Mouse (Mus musculus): Measurements from ENCODE around the gene Cpne5. TPM values are rescaled to one million over a fixed set of nuclear protein-coding genes. Genes with fewer than 3 reads are reported as not detected.

Gene Cpne5
- total RNA-seq, 2 experiments from 2014 or later, result not detected

DNA sequence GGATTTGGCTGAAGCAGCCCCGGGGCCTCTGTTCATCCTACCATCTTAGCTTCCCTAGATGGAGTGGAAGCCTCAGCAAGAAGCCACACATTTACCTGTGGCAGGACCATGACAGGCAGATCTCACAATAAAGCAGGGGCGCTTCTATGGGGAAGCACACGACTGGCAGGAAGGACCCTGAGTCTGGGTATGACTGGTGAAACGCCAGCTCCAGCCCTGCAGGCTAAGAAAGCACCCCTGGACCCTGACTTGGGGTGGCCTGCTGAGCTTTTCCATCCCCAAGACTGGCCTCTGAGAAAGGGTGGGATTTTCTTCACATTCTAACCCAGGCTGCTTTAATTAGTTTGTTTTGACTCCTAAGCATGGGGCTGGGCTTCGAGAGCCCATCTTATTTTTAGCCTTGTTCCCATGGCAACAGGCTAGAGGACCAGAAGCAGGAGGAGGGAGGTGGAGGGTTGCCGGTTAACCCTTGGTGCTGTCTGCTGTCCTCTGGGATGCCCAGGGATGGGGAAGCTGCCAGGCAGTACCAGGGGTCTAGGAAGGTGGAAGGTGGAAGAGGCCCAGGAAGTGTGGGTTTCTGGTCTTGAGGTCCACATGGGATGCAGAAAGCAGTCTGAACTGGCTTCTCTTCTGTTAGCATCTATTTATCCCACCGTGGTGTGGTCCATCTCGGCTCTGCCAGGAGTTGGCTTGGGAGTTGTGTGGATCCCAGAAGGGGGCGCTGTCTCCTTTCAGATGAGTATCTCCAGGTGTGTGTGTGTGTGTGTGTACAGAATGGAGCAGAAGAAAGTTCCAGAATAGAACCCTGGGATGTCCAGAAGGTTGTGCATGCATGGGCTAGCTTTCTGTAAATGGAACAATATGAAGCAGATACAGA is 61.3 kb downstream of the Cpne5 start:
- DNase-seq, result peak; percentile 41 to 56
- intact Hi-C loops (cut with DNase I), result loop anchor here (5.0 kb wide), 1 partner anchor 191 kb away; no protein-coding TSS in a partner anchor

DNA sequence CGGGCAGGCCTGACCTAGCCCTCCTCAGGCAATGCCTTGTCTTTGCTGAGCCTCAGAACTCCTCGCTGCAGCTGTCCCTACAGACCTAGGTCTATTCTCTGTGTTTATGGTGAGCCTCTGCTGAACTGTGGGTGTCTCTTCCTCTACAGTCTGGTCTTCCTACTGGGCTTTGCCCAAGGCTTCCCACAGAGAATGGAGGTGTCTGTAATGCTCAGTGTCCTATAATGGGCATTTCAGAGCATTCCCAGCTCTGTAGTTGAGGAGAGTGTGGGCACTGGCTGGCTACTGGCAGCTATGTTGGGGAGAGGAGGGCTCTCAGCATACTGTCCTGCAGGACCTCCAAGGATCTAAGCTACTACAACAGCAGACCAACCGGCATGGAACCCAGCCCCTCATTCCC is 62.3 kb downstream of the Cpne5 start:
- DNase-seq, result no peak
- intact Hi-C loops (cut with DNase I), result loop anchor here (2.0 to 5.0 kb wide), 2 partner anchors 73 to 192 kb away; no protein-coding TSS in a partner anchor

DNA sequence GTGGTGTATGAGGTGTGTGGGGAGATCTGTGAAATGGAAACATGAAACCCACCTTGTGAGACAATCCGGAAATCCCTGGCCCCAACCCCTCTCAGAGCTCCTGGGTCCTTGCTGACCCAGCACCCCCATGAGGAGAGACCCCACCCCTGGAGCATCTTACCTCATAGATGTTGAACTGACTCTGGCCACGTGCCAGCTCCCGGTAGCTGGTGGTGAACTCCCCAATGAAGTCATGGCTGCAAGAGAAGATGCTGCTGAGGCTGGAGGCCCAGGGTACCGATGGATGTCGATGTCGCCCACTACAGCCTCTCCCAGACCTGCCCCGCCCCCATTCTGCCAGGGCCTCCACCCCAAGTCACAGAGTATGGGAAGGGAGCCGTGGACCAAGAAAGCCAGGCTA is 64.8 kb downstream of the Cpne5 start:
- DNase-seq, result no peak
- intact Hi-C loops (cut with DNase I), result no loop called here

DNA sequence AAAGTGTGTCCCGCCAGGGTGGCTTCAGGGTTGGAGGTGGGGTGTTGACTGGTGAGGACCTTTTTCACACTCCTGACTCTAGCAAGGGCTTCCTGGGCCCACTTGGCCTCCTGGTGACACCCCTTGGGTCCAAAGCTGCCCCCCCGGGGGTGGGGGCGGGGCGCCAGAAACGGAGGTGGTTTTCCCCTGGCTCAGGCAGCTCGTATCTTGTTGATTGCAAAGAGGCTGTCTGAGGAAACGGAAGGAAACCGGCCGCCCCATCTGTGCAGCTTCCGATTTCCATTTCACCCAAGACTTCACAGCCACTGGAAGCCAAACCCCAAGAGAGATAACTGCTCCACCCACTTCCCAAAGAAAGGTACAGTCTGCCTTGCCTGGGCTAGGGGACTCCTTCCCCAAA is 65.9 kb downstream of the Cpne5 start:
- DNase-seq, result no peak
- intact Hi-C loops (cut with DNase I), result no loop called here

DNA sequence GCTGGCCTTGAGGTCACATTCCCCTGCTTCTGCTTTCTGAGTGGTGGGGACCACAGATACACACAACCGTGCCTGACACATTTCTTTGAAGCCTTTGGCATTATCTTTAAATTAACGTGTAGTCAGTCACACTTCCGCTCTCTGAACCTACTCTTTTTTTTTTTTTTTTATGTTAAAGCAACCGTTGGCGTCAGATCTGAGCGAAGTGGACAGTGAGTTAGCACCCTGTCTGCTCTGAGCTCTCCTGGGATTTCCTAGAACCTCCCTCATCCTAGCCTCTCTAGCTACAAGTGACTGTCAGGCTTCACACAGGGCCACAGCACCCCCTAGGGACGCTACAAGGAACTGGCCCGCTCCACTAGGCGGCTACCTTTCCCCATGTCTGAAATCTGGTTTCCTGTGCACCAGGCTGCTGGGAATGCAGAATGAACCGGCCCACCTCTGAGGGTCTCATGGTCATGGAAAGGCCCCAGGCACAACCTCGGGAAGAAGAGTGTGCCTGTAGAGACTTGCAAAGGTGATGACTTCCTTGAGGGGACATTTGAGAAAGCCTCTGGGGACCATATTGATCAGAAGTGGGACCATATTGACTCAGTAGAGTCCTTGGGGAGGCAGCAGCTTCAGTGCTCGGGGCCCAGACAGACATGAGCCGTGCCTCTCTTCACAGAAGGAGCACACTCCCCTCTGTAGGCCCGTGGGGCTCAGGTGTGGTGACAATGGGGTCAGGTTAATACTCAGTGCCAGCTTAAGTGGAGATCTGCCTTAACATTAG is 66.8 kb downstream of the Cpne5 start:
- DNase-seq, result peak; percentile 76 to 81
- intact Hi-C loops (cut with DNase I), result loop anchor here (2.0 kb wide), 2 partner anchors 74 to 122 kb away; no protein-coding TSS in a partner anchor

DNA sequence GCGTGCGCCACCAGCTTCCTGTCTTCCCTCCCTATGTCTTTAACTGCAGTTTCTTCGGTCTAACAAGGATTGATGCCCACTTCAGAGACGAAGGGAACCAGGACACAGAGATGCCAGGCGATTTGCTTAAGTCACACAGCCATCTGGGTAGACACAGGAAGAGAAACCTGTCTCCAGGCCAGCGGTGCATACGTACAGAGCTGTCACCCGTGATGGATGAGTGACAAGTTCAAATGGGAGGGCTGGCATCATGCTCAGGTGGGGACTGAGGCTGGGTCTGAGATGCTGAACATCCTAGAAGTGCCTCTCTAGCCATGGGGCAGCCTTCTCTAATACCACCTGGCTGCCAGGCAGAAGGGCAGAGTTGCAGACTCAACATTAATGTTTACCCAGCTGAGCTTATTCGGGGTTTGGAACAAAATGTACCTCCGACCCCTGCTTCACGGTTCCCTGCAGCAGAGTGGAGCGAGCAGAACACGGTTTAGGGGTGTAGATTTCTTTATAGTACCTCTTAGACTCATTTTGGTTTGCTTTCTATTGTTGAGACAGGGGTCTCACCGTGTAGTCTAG is 67.5 kb downstream of the Cpne5 start:
- no peak for DNase-seq
- intact Hi-C loops (cut with DNase I), result loop anchor here (2.0 kb wide), 2 partner anchors 74 to 122 kb away; no protein-coding TSS in a partner anchor

DNA sequence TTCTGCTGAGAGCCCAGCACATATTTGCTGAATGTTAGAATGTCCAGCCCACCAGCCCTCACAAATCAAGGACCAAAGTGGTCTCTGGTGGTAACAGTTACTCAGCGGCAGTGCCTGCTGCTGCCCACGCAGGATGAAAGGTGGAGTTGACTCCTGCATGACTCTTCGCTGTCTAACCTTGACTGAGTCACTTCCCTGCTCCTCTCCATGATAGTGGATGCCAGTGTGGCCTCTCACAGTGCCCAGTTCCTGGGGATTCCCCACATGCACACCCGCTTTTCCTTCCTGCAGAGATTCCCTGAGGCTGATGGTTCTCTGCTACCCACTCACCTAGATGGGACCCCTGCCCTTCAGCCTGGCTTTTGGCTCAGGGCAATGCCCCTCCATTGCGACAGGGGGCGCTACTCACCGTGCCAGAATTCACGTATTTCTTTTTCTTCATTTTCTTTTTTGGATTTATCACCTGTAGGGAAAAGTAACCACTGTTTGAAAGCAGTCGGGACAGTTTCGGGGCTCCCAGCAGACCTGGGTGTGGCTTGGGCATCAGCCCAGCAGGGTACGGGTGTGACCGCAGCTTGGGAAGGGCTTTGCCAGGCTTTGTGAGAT is 68.9 kb downstream of the Cpne5 start:
- DNase-seq, result no peak
- intact Hi-C loops (cut with DNase I), result no loop called here

DNA sequence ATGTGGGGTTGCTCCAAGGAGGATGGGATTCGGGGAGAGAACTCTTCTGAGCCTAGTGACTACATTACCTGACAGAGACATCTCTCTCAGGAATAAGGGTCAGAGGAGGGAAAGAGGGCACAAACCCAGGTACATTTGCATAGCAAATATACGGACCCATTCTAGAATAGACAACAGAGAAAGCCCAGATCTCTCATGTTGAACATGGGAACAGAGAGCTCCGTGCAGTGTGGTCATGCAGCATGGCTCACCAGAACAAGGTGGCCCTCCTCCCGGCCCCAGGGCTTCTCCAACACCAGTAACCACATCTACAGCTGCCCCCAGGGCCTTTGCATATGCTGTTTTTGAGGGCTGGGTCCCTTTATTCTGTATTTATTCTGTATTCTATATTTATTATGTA is 69.5 kb downstream of the Cpne5 start:
- no peak for DNase-seq
- intact Hi-C loops (cut with DNase I), result no loop called here

DNA sequence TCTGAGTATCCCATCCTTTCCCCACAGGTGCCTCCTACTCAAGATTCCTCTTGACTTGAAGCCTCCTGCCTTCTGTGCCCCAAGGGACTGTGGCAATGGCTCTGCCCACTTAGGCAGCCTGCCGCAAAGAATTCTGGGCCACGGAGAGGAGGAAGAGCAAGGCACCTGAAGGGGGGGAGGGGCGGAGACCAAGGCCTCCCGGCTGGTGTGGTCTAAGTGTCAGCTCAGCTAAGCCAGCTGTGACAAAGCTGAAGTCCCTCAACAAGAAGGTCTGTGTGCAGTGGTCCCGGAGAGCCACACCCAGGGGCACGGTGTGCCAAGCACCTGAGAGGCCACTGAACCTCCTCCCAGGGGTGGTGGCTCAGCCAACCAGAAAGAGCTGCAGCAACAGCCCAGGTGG is 70.6 kb downstream of the Cpne5 start:
- DNase-seq, result no peak
- intact Hi-C loops (cut with DNase I), result no loop called here

DNA sequence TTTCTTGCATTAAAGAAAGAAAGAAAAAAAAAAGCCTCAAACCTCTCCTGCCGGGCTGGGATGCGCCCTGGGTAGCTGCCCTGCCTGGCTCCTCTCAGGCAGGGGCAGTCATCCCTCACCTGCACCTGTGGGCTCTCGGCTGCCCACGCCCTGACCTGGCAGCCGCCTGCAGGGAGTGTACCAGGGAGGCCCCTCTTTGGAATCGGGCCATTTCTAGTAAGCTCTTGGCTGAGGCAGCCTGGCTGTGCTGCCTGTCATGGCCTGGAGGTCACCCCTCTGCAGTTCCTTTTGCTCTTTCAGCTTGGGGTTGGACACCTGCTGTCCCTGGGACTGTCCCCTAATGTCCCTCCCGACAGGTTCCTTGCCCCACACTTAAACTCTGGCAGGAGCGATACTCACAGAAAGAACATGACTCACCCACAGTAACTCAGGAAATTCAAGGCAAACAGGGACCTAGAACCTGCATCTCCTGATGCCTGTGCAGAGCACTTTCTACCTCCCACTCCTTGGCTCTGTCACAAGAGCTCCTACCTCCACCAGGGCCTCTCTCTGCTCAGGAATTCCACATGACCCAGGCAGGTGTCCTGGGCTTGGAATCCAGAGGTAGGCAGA is 71.9 kb downstream of the Cpne5 start:
- intact Hi-C loops (cut with DNase I), result no loop called here
- no peak for DNase-seq

DNA sequence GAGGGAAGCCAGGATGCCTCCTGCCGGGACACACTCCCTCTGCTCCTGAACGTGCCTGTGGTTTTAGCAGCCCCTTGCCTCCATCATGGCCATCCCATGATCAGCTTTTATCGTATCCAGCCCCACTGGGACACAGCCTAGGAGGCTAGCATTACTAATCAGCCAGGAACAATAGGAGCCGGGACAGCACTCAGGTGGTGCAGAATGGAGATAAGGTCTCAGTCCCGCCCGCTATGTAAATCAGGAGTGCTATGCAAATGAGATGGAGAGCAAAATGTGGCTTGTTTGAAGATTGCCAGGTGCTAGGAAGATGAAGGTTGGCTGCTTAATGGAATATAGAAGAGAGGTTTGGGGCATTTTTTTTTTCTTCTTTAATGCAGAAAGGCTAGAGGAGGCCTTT is 72.5 kb downstream of the Cpne5 start:
- intact Hi-C loops (cut with DNase I), result no loop called here
- no peak for DNase-seq

DNA sequence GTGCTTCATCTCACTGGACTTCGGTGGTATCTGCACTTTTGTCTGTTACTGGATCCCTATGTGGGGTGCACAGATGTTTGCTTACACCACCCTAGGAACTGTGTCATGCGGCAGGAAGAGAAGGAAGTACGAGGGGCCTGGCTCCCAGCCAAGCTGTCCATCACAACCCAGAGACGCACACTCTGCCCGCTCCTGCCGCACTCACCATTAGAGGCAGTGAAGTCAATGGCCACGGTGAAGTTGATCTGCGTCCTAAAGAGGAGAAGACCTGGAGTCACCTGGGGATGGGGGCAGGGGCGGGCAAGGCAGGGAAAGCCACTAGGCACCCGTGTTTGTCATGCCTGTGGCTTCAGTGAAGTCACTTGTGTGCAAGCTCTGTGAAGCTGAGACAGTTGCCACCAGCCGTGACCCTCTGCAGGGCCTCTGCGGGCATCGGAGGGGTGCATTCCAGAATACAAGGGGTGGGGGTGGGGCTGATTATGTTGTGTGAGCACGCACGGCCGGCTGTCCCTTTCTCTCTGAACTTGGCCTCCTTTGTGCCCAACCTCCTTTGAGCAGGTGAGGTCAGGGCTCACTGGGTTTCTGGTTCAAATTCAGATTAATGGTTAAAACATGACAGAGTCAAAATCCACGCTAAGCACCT is 73.4 kb downstream of the Cpne5 start:
- intact Hi-C loops (cut with DNase I), result no loop called here
- no peak for DNase-seq

DNA sequence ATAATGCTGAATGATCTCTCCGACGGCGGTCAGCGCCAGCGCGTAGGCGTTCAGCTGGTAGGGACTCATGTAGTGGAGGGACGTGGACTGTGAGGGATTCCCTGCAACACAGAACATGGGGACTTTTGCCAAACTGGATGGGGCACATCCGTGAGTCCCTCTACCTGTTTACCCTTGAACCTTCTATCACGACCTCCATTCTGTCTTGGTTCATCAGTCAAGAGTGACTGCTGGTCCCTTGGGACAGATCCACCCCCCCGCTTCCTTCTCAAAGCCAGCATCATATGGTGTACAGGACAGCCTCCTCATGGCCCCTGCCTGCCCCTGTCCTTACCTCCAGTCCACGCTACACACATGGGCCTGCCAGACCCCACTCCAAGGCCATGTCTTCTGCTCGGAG is 75.6 kb downstream of the Cpne5 start:
- intact Hi-C loops (cut with DNase I), result no loop called here
- DNase-seq, result no peak

DNA sequence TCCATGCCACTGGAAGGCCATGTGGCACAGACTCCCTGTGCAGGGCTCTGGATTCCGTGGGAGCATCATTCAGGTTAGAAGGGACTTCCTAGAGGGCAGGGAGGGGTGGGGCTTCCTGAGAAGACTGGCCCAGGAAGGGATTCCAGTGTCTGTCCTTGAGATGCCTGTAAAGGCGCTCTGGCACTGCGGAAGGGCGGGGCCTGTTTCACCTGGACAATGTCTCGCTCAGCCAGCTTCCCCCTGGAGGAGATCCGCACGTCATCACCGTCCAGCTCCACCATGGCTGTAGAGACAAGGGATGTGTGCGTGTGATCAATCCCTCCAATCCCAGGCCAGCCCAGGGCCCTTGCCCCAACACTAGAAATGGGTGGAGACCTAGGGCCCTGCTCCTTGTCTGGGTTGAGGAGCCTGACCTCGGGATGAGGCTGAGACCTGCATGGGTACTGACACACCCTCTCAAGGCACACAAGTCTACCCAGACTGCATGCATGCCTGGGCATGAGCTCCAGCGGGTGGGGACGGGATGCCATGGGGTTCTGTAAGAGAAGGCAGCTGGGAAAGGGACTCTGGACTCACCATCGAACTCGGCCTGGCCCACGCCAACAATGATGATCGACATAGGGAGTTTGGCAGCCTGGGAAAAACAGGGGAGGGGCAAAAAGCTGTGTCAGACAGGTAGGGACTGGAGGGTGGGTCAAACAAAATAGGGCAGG is 78.1 kb downstream of the Cpne5 start:
- intact Hi-C loops (cut with DNase I), result no loop called here
- DNase-seq, result no peak

DNA sequence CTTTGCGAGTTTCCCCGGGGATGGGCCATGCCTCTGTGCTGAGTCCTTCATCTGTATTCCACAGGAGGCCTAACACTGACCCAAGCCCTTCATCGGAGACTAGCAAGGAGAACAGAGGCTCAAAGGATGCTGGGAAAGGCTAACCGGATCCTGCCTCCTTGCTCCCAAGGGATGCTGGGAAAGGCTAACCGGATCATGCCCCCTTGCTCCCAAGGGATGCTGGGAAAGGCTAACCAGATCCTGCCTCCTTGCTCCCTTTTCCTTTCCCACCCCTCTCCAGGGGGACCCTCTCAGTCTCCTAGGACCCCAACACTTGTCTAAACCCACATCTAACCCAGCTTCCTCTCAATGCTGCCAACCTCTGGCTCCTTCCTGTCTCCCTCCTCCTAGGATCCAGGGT is 78.6 kb downstream of the Cpne5 start:
- no peak for DNase-seq
- intact Hi-C loops (cut with DNase I), result no loop called here

DNA sequence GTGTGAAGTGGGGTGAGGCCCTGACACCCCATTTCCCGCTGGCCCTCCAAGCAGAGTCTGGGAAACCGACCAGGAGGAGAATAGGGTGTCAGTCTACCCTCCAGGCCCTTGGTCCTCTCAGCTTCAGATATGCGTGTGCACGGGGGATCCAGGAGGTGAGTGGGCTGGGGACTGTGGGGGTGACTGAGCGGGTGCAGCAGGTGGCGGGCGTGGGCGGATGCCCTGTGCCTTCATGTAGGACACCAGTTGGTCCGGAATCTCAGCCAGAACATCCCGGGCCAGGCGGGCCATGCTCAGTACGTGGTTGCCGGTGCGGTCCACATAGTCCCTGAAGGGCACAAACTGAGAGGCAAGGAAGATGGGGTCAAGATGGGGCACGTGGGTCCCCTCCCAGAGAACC is 79.1 kb downstream of the Cpne5 start:
- DNase-seq, result no peak
- intact Hi-C loops (cut with DNase I), result no loop called here

DNA sequence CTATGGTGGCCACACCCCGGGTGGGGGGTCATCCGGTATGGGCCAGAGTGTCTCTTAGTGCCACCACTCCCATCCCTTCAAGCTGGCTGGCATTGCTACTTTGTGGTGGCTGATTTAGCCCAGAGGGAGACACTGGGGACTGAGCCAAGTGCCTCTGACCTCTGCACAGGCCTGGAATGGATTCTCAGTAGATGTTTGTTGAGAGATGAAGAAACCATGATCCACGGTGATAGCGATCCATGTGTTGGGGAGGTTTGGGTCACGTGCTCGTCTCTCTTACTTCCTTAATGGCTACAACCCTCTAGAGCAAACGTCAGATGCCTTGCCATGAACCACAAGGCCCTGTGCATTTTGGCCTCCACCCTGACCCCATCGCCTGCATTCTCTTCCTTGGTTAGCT is 81.1 kb downstream of the Cpne5 start:
- intact Hi-C loops (cut with DNase I), result no loop called here

DNA sequence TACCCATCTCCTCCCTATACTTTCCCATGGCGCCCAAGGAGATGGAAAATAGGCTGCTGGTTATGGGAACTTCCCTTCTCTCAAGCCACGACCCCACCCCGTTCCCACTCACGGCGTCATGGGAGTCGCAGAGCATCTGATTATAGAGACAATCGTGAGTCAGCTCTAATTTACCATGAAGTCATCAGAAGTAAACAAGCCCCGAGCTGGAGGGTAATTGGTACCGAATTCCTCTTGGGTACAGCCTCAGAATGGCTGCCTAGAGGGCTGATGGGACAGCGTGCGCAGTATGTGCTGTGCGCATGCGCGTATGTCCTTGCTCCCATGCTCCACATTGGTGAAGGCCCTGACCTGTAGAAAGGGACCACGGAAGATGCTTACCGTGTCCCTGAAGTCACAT is 81.6 kb downstream of the Cpne5 start:
- DNase-seq, result no peak
- intact Hi-C loops (cut with DNase I), result no loop called here

More for the DNA sequence above, 81.1 kb downstream of the Cpne5 start:
- no peak for DNase-seq
